19 mouse cellular contexts compared by ENCODE assay signal in the genomic region with DNA sequence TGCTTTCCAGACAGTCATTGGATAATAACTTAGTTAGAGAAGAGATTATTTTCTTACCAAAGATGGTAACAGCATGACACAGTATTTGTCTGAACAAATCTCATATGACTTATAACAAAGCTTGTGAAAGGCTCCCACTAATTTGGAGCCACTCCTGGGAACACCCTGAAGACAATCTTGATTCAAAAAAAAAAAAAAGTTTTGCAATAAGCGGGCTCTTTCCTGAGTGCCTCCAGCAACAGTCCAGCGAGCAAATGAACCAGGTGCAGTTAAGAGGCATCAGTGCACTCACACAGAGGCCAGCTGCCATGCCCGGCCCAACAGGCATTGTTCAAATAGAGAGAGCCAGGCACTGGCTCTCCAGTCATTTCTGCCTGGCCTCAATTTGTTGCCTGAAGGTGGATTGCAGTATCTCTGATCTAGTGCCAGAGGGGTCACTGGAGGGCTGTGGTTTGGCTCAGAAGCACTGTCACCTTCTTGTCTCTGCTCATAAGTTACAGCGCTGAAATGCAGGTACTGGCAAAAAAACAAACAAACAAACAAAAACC. TPM values are rescaled to one million over a fixed set of nuclear protein-coding genes. Genes with fewer than 3 reads are reported as not detected.
DNase-seq lines count a peak whose midpoint lies in the region; ATAC-seq and TF ChIP-seq lines count a peak whose summit lies in the region.
"Had no signal": no experiment of that assay in that cellular context is flagged by ENCODE, and none has a peak within 500 bp of the region (broad histone marks: within the 10 kb centered on the region; RNA-seq: fewer than 3 reads in every experiment).

No protein-coding gene starts in this region.

- 50% methylated on average over 4 of the region's 4 CpGs for WGBS in lung, adult 2 months
- 42% methylated on average over 4 of the region's 4 CpGs for WGBS in lung, postnatal 0 days
- 43% methylated on average over 4 of the region's 4 CpGs for WGBS in stomach, postnatal 0 days

- no peaks in the 10 kb centered on the region for H3K9me3 ChIP-seq in lung, postnatal 0 days (ENCODE audit: low read length)
- no peaks in the 10 kb centered on the region for H3K9me3 ChIP-seq in stomach, postnatal 0 days (ENCODE audit: control insufficient read depth, low read length)
- H3K9me3 ChIP-seq: heart, embryonic 15.5 days; hindbrain, embryonic 13.5 days; limb, embryonic 10.5 days; neural tube, embryonic 15.5 days had no signal

- TF ChIP-seq POLR2A in lung, adult 2 months (IDR thresholded peaks at IDR 0.05; ENCODE audit: borderline replicate concordance, extremely low read depth, low read depth, low read length): no peak

- peak; percentile 5 to 11 for DNase-seq in cerebellum, postnatal 14 days
- DNase-seq in cerebellum, adult 9-11 months: no peak
- DNase-seq in lung, adult 18-20 months: peak; percentile 5 to 20
- no peak for DNase-seq in lung, adult 2 months
- DNase-seq in lung, postnatal 0 days (ENCODE audit: low spot score): peak; percentile 46
- peak; percentile 27 for DNase-seq in stomach, postnatal 0 days (ENCODE audit: low spot score)
- DNase-seq in frontal cortex, postnatal 25 days (ENCODE audit: low spot score in 2 of 2): no peak
- DNase-seq: B cell, adult 2 months; cerebellum, adult 2 months; heart, adult 18-20 months; kidney, adult 9 months; right cerebral cortex, adult 18-20 months; spleen, adult 18-20 months; thymus, postnatal 25 days had no signal

- no peaks in the 10 kb centered on the region for H3K4me1 ChIP-seq in lung, adult 2 months (ENCODE audit: control insufficient read depth, insufficient read depth, low read length)
- H3K4me1 ChIP-seq in lung, postnatal 0 days (ENCODE audit: insufficient read depth, low read depth, low read length): no peaks in the 10 kb centered on the region
- no peaks in the 10 kb centered on the region for H3K4me1 ChIP-seq in stomach, postnatal 0 days (replicated peaks; ENCODE audit: control insufficient read depth, insufficient read depth)
- H3K4me1 ChIP-seq: heart, embryonic 15.5 days; limb, embryonic 10.5 days; neural tube, embryonic 15.5 days had no signal

- no peak overlapping the region for H3K4me3 ChIP-seq in lung, adult 2 months (replicated peaks; ENCODE audit: extremely low read depth, low read depth, low read length)
- H3K4me3 ChIP-seq in lung, postnatal 0 days (ENCODE audit: low read depth, low read length): no peak overlapping the region
- H3K4me3 ChIP-seq in stomach, postnatal 0 days (ENCODE audit: low read depth, low read length): no peak overlapping the region
- H3K4me3 ChIP-seq: heart, embryonic 15.5 days; hindbrain, embryonic 13.5 days; limb, embryonic 10.5 days; neural tube, embryonic 15.5 days had no signal

- no peaks in the 10 kb centered on the region for H3K36me3 ChIP-seq in lung, postnatal 0 days (ENCODE audit: insufficient read depth, low read length)
- H3K36me3 ChIP-seq in stomach, postnatal 0 days (ENCODE audit: control insufficient read depth, insufficient read depth, low read length): no peaks in the 10 kb centered on the region
- H3K36me3 ChIP-seq: heart, embryonic 15.5 days; hindbrain, embryonic 13.5 days; limb, embryonic 10.5 days; neural tube, embryonic 15.5 days had no signal

- H3K27ac ChIP-seq in lung, postnatal 0 days (ENCODE audit: low read length): no peak overlapping the region
- H3K27ac ChIP-seq in stomach, postnatal 0 days (replicated peaks): no peak overlapping the region
- H3K27ac ChIP-seq: heart, embryonic 15.5 days; hindbrain, embryonic 13.5 days; limb, embryonic 10.5 days; liver, embryonic 14.5 days; neural tube, embryonic 15.5 days had no signal

- no peak for TF ChIP-seq EP300 in lung, postnatal 0 days (IDR thresholded peaks at IDR 0.05)
- no peak for TF ChIP-seq EP300 in stomach, postnatal 0 days (optimal IDR thresholded peaks at IDR 0.05)

- no peak overlapping the region for H3K9ac ChIP-seq in lung, postnatal 0 days (replicated peaks; ENCODE audit: low read depth)
- H3K9ac ChIP-seq in stomach, postnatal 0 days (ENCODE audit: low read length): no peak overlapping the region
- H3K9ac ChIP-seq: heart, embryonic 15.5 days; hindbrain, embryonic 13.5 days; liver, embryonic 14.5 days; neural tube, embryonic 15.5 days had no signal

- H3K27me3 ChIP-seq in lung, postnatal 0 days (replicated peaks; ENCODE audit: insufficient read depth, low read length): no peaks in the 10 kb centered on the region
- H3K27me3 ChIP-seq in stomach, postnatal 0 days (ENCODE audit: control insufficient read depth, insufficient read depth, low read length): no peaks in the 10 kb centered on the region
- H3K27me3 ChIP-seq: heart, embryonic 15.5 days; hindbrain, embryonic 13.5 days; neural tube, embryonic 15.5 days had no signal

- no peak overlapping the region for H3K4me2 ChIP-seq in lung, postnatal 0 days (replicated peaks; ENCODE audit: low read depth, low read length)
- H3K4me2 ChIP-seq in stomach, postnatal 0 days (replicated peaks; ENCODE audit: low read depth): no peak overlapping the region
- H3K4me2 ChIP-seq: heart, embryonic 15.5 days; hindbrain, embryonic 13.5 days; neural tube, embryonic 15.5 days had no signal

- TF ChIP-seq CTCF in lung, adult 2 months (IDR thresholded peaks at IDR 0.05; ENCODE audit: insufficient read depth, low read length): no peak
- no peak for TF ChIP-seq CTCF in lung, postnatal 0 days (IDR thresholded peaks at IDR 0.05)
- TF ChIP-seq CTCF in stomach, postnatal 0 days (IDR thresholded peaks at IDR 0.05; ENCODE audit: low read depth): no peak

- peak; percentile 67 for ATAC-seq in lung, postnatal 0 days
- 0 out of 2 replicates have a peak, but pooled peaks have one; percentile 40 for ATAC-seq in stomach, postnatal 0 days (ENCODE audit: low FRiP score, low TSS enrichment)

RNA-seq across cellular contexts. Expression of a gene that starts 34.7 kb away (rescaled TPM):
- polyA plus RNA-seq in lung, adult 2 months (2012; rRNA removed): 35.0 and 46.0 TPM in 2 replicates
- polyA plus RNA-seq in lung, postnatal 0 days (2015; fragmentation: Nextera tagmentation; extraction: Ambion mirVana): 23.0 and 25.1 TPM in 2 replicates
- 25.9 and 31.5 TPM in 2 replicates for polyA plus RNA-seq in stomach, postnatal 0 days (2015; fragmentation: Nextera tagmentation; extraction: Ambion mirVana)

Comparison
In these comparisons a context has a peak if more than half of its experiments do, and no peak if none do; other contexts are left out.
1. DNase-seq: peak in cerebellum, postnatal 14 days (2 of 2), lung, adult 18-20 months (2 of 2), lung, postnatal 0 days (single experiment) and stomach, postnatal 0 days (single experiment); none in cerebellum, adult 9-11 months (single experiment), lung, adult 2 months (single experiment) and frontal cortex, postnatal 25 days (0 of 2).